Mouse (Mus musculus) liver, embryonic 14.5 days (tissue): ENCODE measurements around the gene Olig2.

Source experiments
- CTCF ChIP-seq: IDR thresholded peaks from 2 replicates; pipeline ENCODE4 v1.5.1; 2016; ENCODE audit warnings: antibody characterized with exemption, low read depth, control low read depth
- EP300 ChIP-seq: IDR thresholded peaks from 2 replicates; pipeline ENCODE4 v1.6.1; 2016; ENCODE audit warnings: antibody characterized with exemption, low read depth

- TF ChIP-seq EP300 (no peak), CTCF (no peak)
Measured at GRCm38 (mm10) chr16:91232470-91233240, 7.4 kb downstream of the Olig2 start.
